Mouse (Mus musculus): Measurements from ENCODE around the gene Trpc4ap.

- TF ChIP-seq CTCF (IDR thresholded peaks at IDR 0.05; ENCODE audit: insufficient read depth, low read length), result no peak
- TF ChIP-seq POLR2A (IDR thresholded peaks at IDR 0.05; ENCODE audit: borderline replicate concordance, extremely low read depth, low read depth, low read length), result no peak
Measured at GRCm38 (mm10) chr2:155613953-155614352, 78.2 kb downstream of the Trpc4ap start.
